In the genomic region with DNA sequence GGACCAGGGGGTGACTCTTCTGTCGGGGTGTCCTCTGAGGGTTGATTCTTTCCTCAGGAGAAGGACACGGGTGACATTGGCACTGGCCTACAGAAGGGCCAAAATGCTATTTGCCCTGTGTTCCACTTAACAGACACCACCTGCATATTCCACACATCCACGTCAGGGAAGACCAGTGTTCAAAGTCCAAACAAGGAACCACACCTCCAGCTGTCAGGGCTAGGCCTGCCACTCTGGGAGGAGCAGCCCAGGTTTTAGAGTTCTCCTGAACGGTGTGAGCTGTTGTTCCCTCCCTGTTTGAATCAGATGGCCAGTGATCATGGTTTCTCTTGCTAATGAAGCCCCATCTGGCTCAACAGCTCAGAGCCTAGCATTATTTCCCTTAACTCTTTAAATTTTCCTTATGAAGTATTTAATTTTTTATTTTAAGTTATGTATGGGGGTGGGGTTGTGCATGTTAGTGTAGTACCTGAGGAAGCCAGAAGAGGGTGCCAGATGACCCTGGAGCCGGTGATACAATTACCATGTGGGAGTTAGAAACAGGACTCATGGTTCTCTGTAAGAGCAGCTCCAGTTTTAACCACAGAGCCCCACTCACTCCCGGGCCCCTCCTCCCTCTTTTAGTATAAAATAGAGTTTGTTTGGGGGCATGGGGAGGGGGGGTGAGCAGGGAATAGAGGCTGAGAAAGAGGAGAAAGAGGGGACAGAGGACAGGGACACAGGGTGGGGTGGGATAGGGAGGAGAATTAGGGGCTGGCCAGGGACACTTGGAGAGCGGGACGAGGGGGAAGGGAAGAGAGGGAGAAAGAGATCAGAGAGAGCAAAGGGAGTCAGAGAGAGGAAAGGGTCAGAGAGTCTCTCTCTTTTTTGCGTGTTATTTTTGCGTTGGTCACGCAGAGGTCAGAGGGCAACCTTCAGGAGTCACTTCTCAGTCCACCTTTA, we compare ENCODE assay signal across 9 mouse cellular contexts.
DNase-seq lines count a peak whose midpoint lies in the region; ATAC-seq and TF ChIP-seq lines count a peak whose summit lies in the region.
"Had no signal": no experiment of that assay in that cellular context is flagged by ENCODE, and none has a peak within 500 bp of the region (broad histone marks: within the 10 kb centered on the region; RNA-seq: fewer than 3 reads in every experiment).

No protein-coding gene starts in this region.

- no peaks in the 10 kb centered on the region for H3K27me3 ChIP-seq in forebrain, embryonic 10.5 days (ENCODE audit: poor library complexity, severe bottlenecking)
- H3K27me3 ChIP-seq in forebrain, embryonic 12.5 days = no peaks in the 10 kb centered on the region
- no peaks in the 10 kb centered on the region for H3K27me3 ChIP-seq in hindbrain, postnatal 0 days (ENCODE audit: insufficient read depth, low read length)
- H3K27me3 ChIP-seq in liver, embryonic 14.5 days (ENCODE audit: control insufficient read depth, insufficient read depth, low read length) = no peaks in the 10 kb centered on the region

- TF ChIP-seq POLR2A in brain, embryonic 14.5 days (IDR thresholded peaks at IDR 0.05; ENCODE audit: borderline replicate concordance, extremely low read depth, insufficient read depth, insufficient read length, poor library complexity, severe bottlenecking) = no peak

- no peak overlapping the region for H3K4me2 ChIP-seq in forebrain, embryonic 12.5 days
- H3K4me2 ChIP-seq in hindbrain, postnatal 0 days (ENCODE audit: low read depth, low read length) = no peak overlapping the region
- H3K4me2 ChIP-seq in liver, embryonic 14.5 days (ENCODE audit: low read depth) = no peak overlapping the region

- DNase-seq in forebrain, embryonic 10.5 days (ENCODE audit: extremely low spot score, low spot score) = peak; percentile 56
- DNase-seq in 416B (ENCODE audit: low read depth) = peak; percentile 44
- DNase-seq in brain, embryonic 14.5 days (ENCODE audit: low read depth) = peak; percentile 61
- DNase-seq in fibroblast of lung, adult 2 months (ENCODE audit: low read depth) = peak; percentile 27
- peak; percentile 66 for DNase-seq in hindbrain, postnatal 0 days (ENCODE audit: low spot score)
- DNase-seq in liver, embryonic 14.5 days (ENCODE audit: low read depth in 3 of 3, low spot score in 3 of 3) = no peak
- peak; percentile 18 to 62 for DNase-seq in spleen, postnatal 10 days (ENCODE audit: low spot score in 2 of 2)

- no peak overlapping the region for H3K9ac ChIP-seq in forebrain, embryonic 12.5 days
- no peak overlapping the region for H3K9ac ChIP-seq in hindbrain, postnatal 0 days (replicated peaks; ENCODE audit: low read length)
- H3K9ac ChIP-seq in liver, embryonic 14.5 days (replicated peaks) = no peak overlapping the region

- H3K9me3 ChIP-seq in forebrain, embryonic 10.5 days = no peaks in the 10 kb centered on the region
- H3K9me3 ChIP-seq in forebrain, embryonic 12.5 days = no peaks in the 10 kb centered on the region
- no peaks in the 10 kb centered on the region for H3K9me3 ChIP-seq in hindbrain, postnatal 0 days (ENCODE audit: low read length)
- no peaks in the 10 kb centered on the region for H3K9me3 ChIP-seq in liver, embryonic 14.5 days (ENCODE audit: control insufficient read depth, low read length)

- H3K4me3 ChIP-seq in forebrain, embryonic 10.5 days = no peak overlapping the region
- no peak overlapping the region for H3K4me3 ChIP-seq in forebrain, embryonic 12.5 days (replicated peaks)
- no peak overlapping the region for H3K4me3 ChIP-seq in hindbrain, postnatal 0 days (ENCODE audit: low read length)
- no peak overlapping the region for H3K4me3 ChIP-seq in liver, embryonic 14.5 days (ENCODE audit: insufficient read depth in 1 of 2, low read depth in 2 of 2, low read length in 2 of 2)

- no peak for TF ChIP-seq EP300 in liver, embryonic 14.5 days (IDR thresholded peaks at IDR 0.05; ENCODE audit: low read depth)

- ATAC-seq in forebrain, embryonic 12.5 days (ENCODE audit: low FRiP score) = no peak
- 0 out of 2 replicates have a peak, but pooled peaks have one; percentile 25 for ATAC-seq in hindbrain, postnatal 0 days
- no peak for ATAC-seq in liver, embryonic 14.5 days (ENCODE audit: insufficient read depth)

- TF ChIP-seq CTCF in brain, embryonic 14.5 days (IDR thresholded peaks at IDR 0.05; ENCODE audit: borderline replicate concordance, extremely low read depth, insufficient read depth, insufficient read length) = peak; percentile 68; the same call in 1 of the 2 replicates
- TF ChIP-seq CTCF in hindbrain, postnatal 0 days (IDR thresholded peaks at IDR 0.05; ENCODE audit: low read depth) = peak; percentile 74
- TF ChIP-seq CTCF in liver, embryonic 14.5 days (IDR thresholded peaks at IDR 0.05; ENCODE audit: low read depth) = peak; percentile 55

- peaks cover 9% of the 10 kb centered on the region for H3K4me1 ChIP-seq in forebrain, embryonic 10.5 days
- peaks cover 11% of the 10 kb centered on the region for H3K4me1 ChIP-seq in forebrain, embryonic 12.5 days
- H3K4me1 ChIP-seq in hindbrain, postnatal 0 days (ENCODE audit: insufficient read depth, low read length) = no peaks in the 10 kb centered on the region
- no peaks in the 10 kb centered on the region; a peak in 1 of 4 replicates for H3K4me1 ChIP-seq in liver, embryonic 14.5 days (replicated peaks; ENCODE audit: control insufficient read depth in 2 of 2, insufficient read depth in 2 of 2, low read length in 1 of 2)

- H3K27ac ChIP-seq in forebrain, embryonic 10.5 days = no peak overlapping the region
- H3K27ac ChIP-seq in forebrain, embryonic 12.5 days = no peak overlapping the region
- H3K27ac ChIP-seq in hindbrain, postnatal 0 days = no peak overlapping the region
- H3K27ac ChIP-seq in liver, embryonic 14.5 days = no peak overlapping the region

- WGBS in forebrain, embryonic 10.5 days = 70% methylated on average over 11 of the region's 11 CpGs
- 64% methylated on average over 11 of the region's 11 CpGs for WGBS in forebrain, embryonic 12.5 days
- WGBS in hindbrain, postnatal 0 days = 71% methylated on average over 11 of the region's 11 CpGs
- WGBS in liver, embryonic 14.5 days (ENCODE audit: insufficient replicate concordance) = 63% methylated on average over 11 of the region's 11 CpGs

- no peaks in the 10 kb centered on the region for H3K36me3 ChIP-seq in forebrain, embryonic 10.5 days (replicated peaks)
- H3K36me3 ChIP-seq in forebrain, embryonic 12.5 days (replicated peaks) = no peaks in the 10 kb centered on the region
- no peaks in the 10 kb centered on the region for H3K36me3 ChIP-seq in hindbrain, postnatal 0 days (ENCODE audit: insufficient read depth, low read length)
- H3K36me3 ChIP-seq in liver, embryonic 14.5 days (replicated peaks; ENCODE audit: control insufficient read depth, insufficient read depth, low read depth) = no peaks in the 10 kb centered on the region
- H3K36me3 ChIP-seq: G1E had no signal

Comparison
In these comparisons a context has a peak if more than half of its experiments do, and no peak if none do; other contexts are left out.
1. DNase-seq: peak in forebrain, embryonic 10.5 days (single experiment), 416B (single experiment), brain, embryonic 14.5 days (single experiment), fibroblast of lung, adult 2 months (single experiment), hindbrain, postnatal 0 days (single experiment) and spleen, postnatal 10 days (2 of 2); none in liver, embryonic 14.5 days (0 of 3).
2. Peak in every context shown above with its lines, with median percentiles within 50 percentile points of each other: CTCF ChIP-seq.